ENCODE assay signal across 14 mouse cellular contexts in genomic region chr16:76365237-76365636, GRCm38 (mm10). TPM values are rescaled to one million over a fixed set of nuclear protein-coding genes. Genes with fewer than 3 reads are reported as not detected.
DNase-seq lines count a peak whose midpoint lies in the region; ATAC-seq and TF ChIP-seq lines count a peak whose summit lies in the region.
"Had no signal": no experiment of that assay in that cellular context is flagged by ENCODE, and none has a peak within 500 bp of the region (broad histone marks: within the 10 kb centered on the region; RNA-seq: fewer than 3 reads in every experiment).

No protein-coding gene starts in this region.

- H3K27me3 ChIP-seq in hindbrain, embryonic 11.5 days (ENCODE audit: control insufficient read depth, insufficient read depth, low read length), result no peaks in the 10 kb centered on the region
- no peaks in the 10 kb centered on the region for H3K27me3 ChIP-seq in hindbrain, embryonic 10.5 days (ENCODE audit: insufficient read depth, poor library complexity, severe bottlenecking)
- no peaks in the 10 kb centered on the region for H3K27me3 ChIP-seq in neural tube, embryonic 12.5 days (replicated peaks)
- no peaks in the 10 kb centered on the region for H3K27me3 ChIP-seq in neural tube, embryonic 15.5 days (replicated peaks)
- no peaks in the 10 kb centered on the region for H3K27me3 ChIP-seq in liver, postnatal 0 days (ENCODE audit: insufficient read depth, low read length)
- H3K27me3 ChIP-seq: embryonic facial prominence, embryonic 15.5 days; limb, embryonic 12.5 days had no signal

- H3K4me1 ChIP-seq in hindbrain, embryonic 11.5 days (replicated peaks; ENCODE audit: control insufficient read depth, insufficient read depth, low read length), result no peaks in the 10 kb centered on the region
- peaks cover 26% of the 10 kb centered on the region for H3K4me1 ChIP-seq in hindbrain, embryonic 10.5 days (replicated peaks)
- H3K4me1 ChIP-seq in neural tube, embryonic 12.5 days, result peaks cover 8% of the 10 kb centered on the region
- peaks cover 15% of the 10 kb centered on the region for H3K4me1 ChIP-seq in neural tube, embryonic 15.5 days
- H3K4me1 ChIP-seq in bone marrow macrophage, adult 2 months (ENCODE audit: control insufficient read depth, insufficient read depth, low read length), result peaks cover 39% of the 10 kb centered on the region
- H3K4me1 ChIP-seq in liver, postnatal 0 days (ENCODE audit: insufficient read depth), result peaks cover 20% of the 10 kb centered on the region

- 78% methylated on average over 10 of the region's 10 CpGs for WGBS in hindbrain, embryonic 11.5 days
- 85% methylated on average over 10 of the region's 10 CpGs for WGBS in hindbrain, embryonic 10.5 days
- 54% methylated on average over 10 of the region's 10 CpGs for WGBS in neural tube, embryonic 12.5 days
- 39% methylated on average over 10 of the region's 10 CpGs for WGBS in neural tube, embryonic 15.5 days
- 76% methylated on average over 10 of the region's 10 CpGs for WGBS in liver, postnatal 0 days (ENCODE audit: insufficient replicate concordance)

- TF ChIP-seq EP300 in liver, postnatal 0 days (IDR thresholded peaks at IDR 0.05; ENCODE audit: low read depth), result no peak

- no peak overlapping the region for H3K4me2 ChIP-seq in hindbrain, embryonic 11.5 days (replicated peaks; ENCODE audit: low read depth, low read length)
- H3K4me2 ChIP-seq in neural tube, embryonic 12.5 days (replicated peaks), result peak overlapping the region; percentile 31
- H3K4me2 ChIP-seq in neural tube, embryonic 15.5 days, result no peak overlapping the region
- peak overlapping the region; percentile 54 for H3K4me2 ChIP-seq in liver, postnatal 0 days (ENCODE audit: low read depth, low read length)
- H3K4me2 ChIP-seq: embryonic facial prominence, embryonic 15.5 days; limb, embryonic 12.5 days had no signal

- peak; percentile 19; the same call in 1 of the 2 replicates for ATAC-seq in hindbrain, embryonic 11.5 days (ENCODE audit: low FRiP score)
- ATAC-seq in neural tube, embryonic 12.5 days (ENCODE audit: low FRiP score, low read depth), result 0 out of 2 replicates have a peak, but pooled peaks have one; percentile 27
- no peak for ATAC-seq in neural tube, embryonic 15.5 days (ENCODE audit: low FRiP score)
- ATAC-seq in liver, postnatal 0 days, result no peak

- H3K27ac ChIP-seq in hindbrain, embryonic 11.5 days (ENCODE audit: low read depth, low read length), result peak overlapping the region; percentile 2; the same call in 1 of the 2 replicates
- H3K27ac ChIP-seq in hindbrain, embryonic 10.5 days, result no peak overlapping the region; the same call in 1 of the 2 replicates
- H3K27ac ChIP-seq in neural tube, embryonic 12.5 days, result no peak overlapping the region
- no peak overlapping the region for H3K27ac ChIP-seq in neural tube, embryonic 15.5 days (replicated peaks)
- H3K27ac ChIP-seq in bone marrow macrophage, adult 2 months (ENCODE audit: insufficient read depth, low read depth, low read length), result peak overlapping the region; percentile 59
- 0 out of 2 replicates have a peak overlapping the region, but pooled peaks have one; percentile 13 for H3K27ac ChIP-seq in liver, postnatal 0 days (ENCODE audit: low read depth)
- H3K27ac ChIP-seq: embryonic facial prominence, embryonic 15.5 days; limb, embryonic 12.5 days had no signal

- no peak for TF ChIP-seq POLR2A in bone marrow macrophage, adult 2 months (IDR thresholded peaks at IDR 0.05; ENCODE audit: borderline replicate concordance, low read depth, low read length)

- H3K9ac ChIP-seq in hindbrain, embryonic 11.5 days (ENCODE audit: low read depth, low read length), result no peak overlapping the region
- H3K9ac ChIP-seq in neural tube, embryonic 12.5 days, result no peak overlapping the region
- no peak overlapping the region for H3K9ac ChIP-seq in neural tube, embryonic 15.5 days (replicated peaks)
- H3K9ac ChIP-seq in liver, postnatal 0 days (replicated peaks), result no peak overlapping the region
- H3K9ac ChIP-seq: embryonic facial prominence, embryonic 15.5 days; limb, embryonic 12.5 days had no signal

- H3K36me3 ChIP-seq in hindbrain, embryonic 11.5 days (ENCODE audit: control insufficient read depth, insufficient read depth, low read length), result no peaks in the 10 kb centered on the region
- peaks cover 22% of the 10 kb centered on the region for H3K36me3 ChIP-seq in hindbrain, embryonic 10.5 days
- no peaks in the 10 kb centered on the region for H3K36me3 ChIP-seq in neural tube, embryonic 12.5 days
- H3K36me3 ChIP-seq in neural tube, embryonic 15.5 days, result no peaks in the 10 kb centered on the region
- no peaks in the 10 kb centered on the region for H3K36me3 ChIP-seq in liver, postnatal 0 days (replicated peaks; ENCODE audit: insufficient read depth, low read length)
- H3K36me3 ChIP-seq: limb, embryonic 12.5 days had no signal

- no peak overlapping the region for H3K4me3 ChIP-seq in hindbrain, embryonic 11.5 days (ENCODE audit: low read depth, low read length)
- no peak overlapping the region for H3K4me3 ChIP-seq in hindbrain, embryonic 10.5 days
- H3K4me3 ChIP-seq in neural tube, embryonic 12.5 days, result no peak overlapping the region
- H3K4me3 ChIP-seq in neural tube, embryonic 15.5 days (replicated peaks), result no peak overlapping the region
- H3K4me3 ChIP-seq in bone marrow macrophage, adult 2 months (ENCODE audit: insufficient read depth, low read length), result peak overlapping the region; percentile 47
- no peak overlapping the region for H3K4me3 ChIP-seq in liver, postnatal 0 days (ENCODE audit: low read depth, low read length)
- H3K4me3 ChIP-seq: embryonic facial prominence, embryonic 15.5 days; limb, embryonic 12.5 days; myocyte had no signal

- no peaks in the 10 kb centered on the region for H3K9me3 ChIP-seq in hindbrain, embryonic 11.5 days (ENCODE audit: control insufficient read depth, low read length)
- H3K9me3 ChIP-seq in hindbrain, embryonic 10.5 days, result no peaks in the 10 kb centered on the region
- no peaks in the 10 kb centered on the region for H3K9me3 ChIP-seq in neural tube, embryonic 12.5 days
- H3K9me3 ChIP-seq in neural tube, embryonic 15.5 days (replicated peaks), result no peaks in the 10 kb centered on the region
- no peaks in the 10 kb centered on the region for H3K9me3 ChIP-seq in liver, postnatal 0 days (ENCODE audit: low read length)
- H3K9me3 ChIP-seq: embryonic facial prominence, embryonic 15.5 days; limb, embryonic 12.5 days had no signal

- DNase-seq in hindbrain, embryonic 11.5 days (ENCODE audit: low spot score), result no peak
- no peak for DNase-seq in hindbrain, embryonic 10.5 days (ENCODE audit: low spot score)
- no peak for DNase-seq in liver, postnatal 0 days
- no peak for DNase-seq in spleen, postnatal 4 days (ENCODE audit: low spot score in 2 of 2)
- DNase-seq in layer of hippocampus, adult 8-10 months (ENCODE audit: low spot score in 2 of 2), result no peak
- DNase-seq: heart, adult 18-20 months; heart, postnatal 14 days; lung, postnatal 10 days had no signal

- TF ChIP-seq CTCF in bone marrow macrophage, adult 2 months (IDR thresholded peaks at IDR 0.05; ENCODE audit: low read depth, low read length), result no peak
- TF ChIP-seq CTCF in liver, postnatal 0 days (IDR thresholded peaks at IDR 0.05; ENCODE audit: low read depth), result no peak

RNA-seq across cellular contexts. Expression of gene Nrip1, which starts 8.4 kb away (rescaled TPM):
- polyA plus RNA-seq in hindbrain, embryonic 11.5 days (2014; fragmentation: Nextera tagmentation; extraction: Ambion mirVana), result 26.5 and 35.5 TPM in 2 replicates
- 34.8 and 46.6 TPM in 2 replicates for polyA plus RNA-seq in hindbrain, embryonic 10.5 days (2016; fragmentation: Nextera tagmentation; extraction: Ambion mirVana)
- 35.2 and 38.9 TPM in 2 replicates for polyA plus RNA-seq in neural tube, embryonic 12.5 days (2016; fragmentation: Nextera tagmentation; extraction: Ambion mirVana)
- polyA plus RNA-seq in neural tube, embryonic 15.5 days (2015; fragmentation: Nextera tagmentation; extraction: Ambion mirVana), result 34.4 and 36.9 TPM in 2 replicates
- 9.2 and 9.6 TPM in 2 replicates for polyA plus RNA-seq in bone marrow macrophage, adult 2 months (2012; ENCODE audit: insufficient read depth, insufficient read length, missing spikeins)
- polyA plus RNA-seq in liver, postnatal 0 days (2015; fragmentation: Nextera tagmentation; extraction: Ambion mirVana), result 9.6 and 11.2 TPM in 2 replicates
- 10 to 100 TPM; 49.2 to 56.7 (median 50.9) TPM for total RNA-seq in layer of hippocampus, adult 8-10 months (2022)

Comparison
In these comparisons a context has a peak if more than half of its experiments do, and no peak if none do; other contexts are left out.
1. ATAC-seq: peak in hindbrain, embryonic 11.5 days (single experiment) and neural tube, embryonic 12.5 days (single experiment); none in neural tube, embryonic 15.5 days (single experiment) and liver, postnatal 0 days (single experiment).
2. H3K27ac ChIP-seq: peak in hindbrain, embryonic 11.5 days (single experiment), bone marrow macrophage, adult 2 months (single experiment) and liver, postnatal 0 days (single experiment); none in hindbrain, embryonic 10.5 days (single experiment), neural tube, embryonic 12.5 days (single experiment) and neural tube, embryonic 15.5 days (single experiment).
3. H3K4me2 ChIP-seq: peak in neural tube, embryonic 12.5 days (single experiment) and liver, postnatal 0 days (single experiment); none in hindbrain, embryonic 11.5 days (single experiment) and neural tube, embryonic 15.5 days (single experiment).